Mouse (Mus musculus): ENCODE measurements around the gene Ephb3. TPM values are rescaled to one million over a fixed set of nuclear protein-coding genes. Genes with fewer than 3 reads are reported as not detected.

Gene Ephb3
- total RNA-seq, 1 experiment from 2014 or later = not detected

DNA sequence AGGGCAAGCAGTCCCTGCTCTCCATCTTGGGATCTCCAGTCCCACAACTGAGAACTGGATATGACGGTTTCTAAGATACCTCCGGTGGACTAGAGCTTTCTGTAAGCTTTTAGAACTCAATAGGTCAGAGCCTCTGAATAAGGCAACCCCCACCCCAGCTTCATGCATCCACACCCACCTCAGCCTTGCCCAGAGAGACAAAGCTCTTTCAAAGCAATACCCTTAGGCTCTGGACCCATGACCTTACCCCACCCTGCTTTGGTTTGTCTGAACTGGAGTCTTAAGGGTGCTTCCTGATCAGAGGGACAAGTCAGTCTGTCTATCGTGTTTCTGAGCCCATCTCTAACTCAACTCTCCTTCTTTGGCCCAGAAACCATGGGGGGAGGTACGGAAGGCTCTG, 1.8 kb upstream of the Ephb3 start:
- ATAC-seq (replicated peaks; ENCODE audit: low read depth, poor library complexity, severe bottlenecking) = no peak

DNA sequence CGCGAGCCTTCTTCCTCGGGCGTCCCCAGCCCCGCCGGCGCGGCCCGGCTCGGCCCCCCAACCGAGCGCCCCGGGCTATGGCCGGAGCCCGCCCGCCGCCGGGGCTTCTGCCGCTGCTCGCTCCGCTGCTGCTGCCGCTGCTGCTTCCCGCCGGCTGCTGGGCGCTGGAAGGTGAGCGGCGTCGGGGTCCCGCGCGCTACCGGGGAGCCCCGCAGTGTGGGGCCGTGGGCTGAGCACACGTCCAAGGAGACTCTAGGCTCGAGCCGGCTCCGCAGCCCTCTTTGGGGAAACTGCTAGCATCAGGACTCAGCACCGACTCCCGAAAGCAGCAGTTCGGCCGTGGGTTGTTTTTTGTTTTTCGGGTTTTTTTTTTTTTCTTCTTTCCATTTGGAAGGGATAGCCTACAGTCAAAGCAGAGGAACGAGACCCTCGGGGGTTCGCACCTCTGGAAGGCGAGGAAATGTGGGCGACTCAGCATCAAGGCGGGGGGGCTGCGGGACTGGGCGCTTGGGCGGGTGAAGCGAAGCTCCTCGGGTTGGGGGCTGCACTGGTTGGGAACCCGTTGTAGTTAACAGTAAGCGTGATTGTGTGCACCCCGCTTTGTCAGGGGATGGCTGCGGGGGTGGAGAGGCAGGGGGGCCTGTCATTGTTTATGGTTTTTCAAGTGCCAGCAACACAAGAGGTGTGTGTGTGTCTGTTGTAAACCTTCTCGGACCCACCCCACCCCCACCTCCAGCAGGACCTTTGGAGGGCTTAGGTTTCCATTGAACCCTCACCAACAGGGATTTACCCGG, 735 bp downstream of the Ephb3 start:
- no peak for ATAC-seq (replicated peaks; ENCODE audit: low read depth, poor library complexity, severe bottlenecking)

DNA sequence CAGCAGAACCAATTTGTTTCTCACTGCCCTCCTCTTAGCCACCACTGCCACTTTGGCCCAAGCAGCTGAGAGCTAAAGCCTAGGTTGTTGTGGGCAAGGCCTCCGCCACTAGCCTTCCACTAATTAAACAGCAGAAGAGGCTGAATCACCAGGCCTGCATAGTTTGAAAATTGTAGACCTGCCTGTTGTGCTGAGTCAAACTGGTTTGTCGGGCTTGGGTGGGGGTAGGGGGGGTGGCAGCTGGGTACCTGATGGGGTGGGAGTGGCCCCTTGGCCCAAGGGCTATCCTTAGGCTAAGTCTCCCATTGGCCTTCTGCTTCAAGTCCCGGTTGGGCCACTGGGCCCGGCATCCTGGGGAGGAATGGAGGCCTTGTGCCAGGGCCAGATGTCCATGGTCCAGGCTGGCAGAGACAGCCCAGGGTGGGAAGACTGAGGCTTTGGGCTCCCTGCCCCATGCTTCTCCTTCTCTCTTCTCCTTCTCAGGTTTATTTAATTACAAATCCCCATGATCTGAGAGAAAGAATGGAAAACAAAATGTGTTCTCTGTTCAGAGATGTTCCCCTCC, 3.5 kb downstream of the Ephb3 start:
- ATAC-seq (replicated peaks; ENCODE audit: low read depth, poor library complexity, severe bottlenecking) = no peak

DNA sequence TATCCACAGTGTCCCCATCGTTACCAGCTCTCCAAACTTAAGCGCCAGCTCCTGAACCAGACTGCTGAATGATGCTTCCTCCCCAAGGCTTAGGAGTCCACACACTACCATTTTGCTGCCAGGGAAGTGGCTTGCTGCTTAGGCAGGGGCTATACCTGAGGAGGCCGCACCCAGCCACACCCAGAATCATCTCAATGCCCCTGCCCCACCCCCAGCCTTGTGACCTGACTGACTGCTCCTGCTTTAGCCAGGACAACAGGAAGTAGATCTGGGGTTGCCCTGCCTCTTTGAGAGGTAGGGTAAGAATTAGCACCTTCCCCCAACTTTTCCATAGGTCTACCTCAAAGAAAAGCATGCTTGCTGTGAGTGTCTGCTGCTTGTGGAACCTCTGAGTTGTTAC, 4.7 kb downstream of the Ephb3 start:
- no peak for ATAC-seq (replicated peaks; ENCODE audit: low read depth, poor library complexity, severe bottlenecking)

DNA sequence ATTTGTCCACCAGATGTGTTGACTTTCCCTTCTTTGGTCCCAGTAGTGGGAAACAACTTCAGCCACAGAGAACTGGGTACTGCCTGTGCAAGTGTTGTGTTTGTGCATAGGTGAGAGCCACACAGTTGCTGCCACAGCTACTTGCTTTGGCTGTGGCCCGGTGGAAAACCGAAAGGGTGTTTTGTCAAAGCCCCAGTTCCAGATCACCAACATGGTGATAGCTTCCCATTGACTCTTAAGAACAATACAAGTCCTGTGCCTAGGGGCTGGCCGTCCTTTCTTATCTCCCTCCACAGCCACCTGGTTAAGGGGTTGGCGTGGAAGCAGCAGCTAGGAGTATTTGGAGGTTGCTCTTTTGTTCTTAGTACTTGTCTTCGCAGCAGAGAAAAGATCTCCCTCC, 5.6 kb downstream of the Ephb3 start:
- ATAC-seq (replicated peaks; ENCODE audit: low read depth, poor library complexity, severe bottlenecking) = no peak

DNA sequence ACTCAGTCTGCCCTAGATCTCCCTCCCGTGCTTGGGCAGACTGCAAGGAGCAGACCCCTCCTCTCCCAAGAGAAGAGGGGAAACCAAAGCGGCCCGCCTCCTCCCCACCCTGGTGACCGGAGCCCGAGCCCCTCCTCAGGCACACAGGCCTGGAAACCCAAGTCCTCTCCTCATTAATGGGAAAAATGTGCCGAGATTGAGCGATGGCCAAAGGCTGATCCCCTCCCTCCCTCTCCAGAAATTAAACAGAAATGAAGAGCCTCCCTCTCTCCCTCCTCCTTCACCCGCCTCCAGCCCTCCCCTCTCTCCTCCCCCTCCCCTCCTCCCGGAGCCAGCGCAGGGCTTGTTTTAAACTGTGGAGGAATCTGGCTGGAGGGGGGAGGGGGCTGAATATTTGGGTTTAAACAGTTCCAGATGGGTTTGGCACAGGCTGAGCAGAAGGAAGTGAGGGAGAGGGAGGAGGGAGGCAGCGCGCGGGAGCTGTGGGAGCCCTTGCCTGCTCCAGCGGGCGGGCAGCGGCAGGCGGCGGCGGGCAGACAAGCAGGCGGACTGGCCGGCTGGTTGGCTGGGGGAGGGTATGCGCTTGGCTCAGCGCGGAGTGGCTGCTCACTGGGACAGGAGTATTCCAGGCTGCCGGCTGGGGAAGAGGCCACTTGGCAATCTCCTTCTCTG, 6.2 kb downstream of the Ephb3 start:
- ATAC-seq (replicated peaks; ENCODE audit: low read depth, poor library complexity, severe bottlenecking) = peak; percentile 70

DNA sequence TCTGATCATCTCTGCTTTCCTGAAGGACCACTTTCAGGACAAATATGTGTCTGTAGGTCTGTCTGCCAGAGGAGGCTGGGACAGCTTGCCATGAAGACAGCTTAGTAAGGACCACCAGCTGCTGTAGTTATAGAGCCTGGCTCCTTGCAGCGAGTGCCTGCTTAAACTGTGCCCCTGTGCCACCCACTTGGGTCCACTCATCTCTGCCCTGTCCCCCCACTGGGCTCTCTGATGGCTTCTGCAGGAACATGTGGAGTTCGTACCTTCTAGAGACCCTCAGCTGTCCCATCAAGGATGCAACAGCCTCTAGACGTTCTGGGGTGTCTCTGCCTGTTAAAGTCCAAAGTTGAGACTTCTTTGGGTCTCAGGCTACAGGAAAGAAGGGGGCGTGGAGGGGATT, 6.9 kb downstream of the Ephb3 start:
- ATAC-seq (replicated peaks; ENCODE audit: low read depth, poor library complexity, severe bottlenecking) = no peak

DNA sequence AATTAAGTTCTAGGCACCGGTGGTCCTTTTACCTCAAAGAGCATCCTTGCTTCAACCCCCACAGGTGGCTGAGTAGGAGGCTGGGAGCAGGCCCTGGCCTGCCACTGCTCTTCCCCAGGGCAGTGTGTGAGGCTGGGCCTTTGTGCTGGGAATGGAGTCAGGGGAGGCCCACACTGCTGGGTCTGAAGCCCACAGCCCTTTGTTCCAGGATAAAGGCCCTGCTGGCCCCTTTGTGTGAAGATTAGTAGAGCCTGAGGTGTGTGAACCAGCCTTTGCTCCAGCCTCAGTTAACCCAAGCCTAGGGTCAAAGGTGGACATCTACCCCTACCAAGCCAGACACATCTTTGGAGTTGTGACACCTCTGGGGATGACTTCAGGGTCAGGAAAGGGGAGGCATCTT, 7.8 kb downstream of the Ephb3 start:
- ATAC-seq (replicated peaks; ENCODE audit: low read depth, poor library complexity, severe bottlenecking) = no peak

DNA sequence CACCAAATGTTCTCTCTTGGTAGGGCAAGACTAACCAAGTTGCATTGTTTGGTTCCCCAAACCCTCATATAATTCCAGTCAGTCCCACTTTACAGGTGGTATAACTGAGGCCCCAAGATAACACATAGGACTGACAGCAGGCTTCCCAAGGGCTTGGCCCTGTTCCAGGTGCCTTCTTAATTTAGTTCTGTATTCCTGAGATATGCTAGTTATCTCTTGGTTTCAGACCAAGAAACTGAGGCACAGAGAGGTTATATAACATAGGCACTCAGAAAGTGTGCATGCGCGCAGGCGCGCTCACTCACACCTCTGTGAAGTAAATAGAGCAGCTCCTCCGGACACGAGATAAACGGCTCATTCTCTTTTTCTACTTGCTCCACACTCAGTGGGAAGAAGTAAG, 9.4 kb downstream of the Ephb3 start:
- no peak for ATAC-seq (replicated peaks; ENCODE audit: low read depth, poor library complexity, severe bottlenecking)

DNA sequence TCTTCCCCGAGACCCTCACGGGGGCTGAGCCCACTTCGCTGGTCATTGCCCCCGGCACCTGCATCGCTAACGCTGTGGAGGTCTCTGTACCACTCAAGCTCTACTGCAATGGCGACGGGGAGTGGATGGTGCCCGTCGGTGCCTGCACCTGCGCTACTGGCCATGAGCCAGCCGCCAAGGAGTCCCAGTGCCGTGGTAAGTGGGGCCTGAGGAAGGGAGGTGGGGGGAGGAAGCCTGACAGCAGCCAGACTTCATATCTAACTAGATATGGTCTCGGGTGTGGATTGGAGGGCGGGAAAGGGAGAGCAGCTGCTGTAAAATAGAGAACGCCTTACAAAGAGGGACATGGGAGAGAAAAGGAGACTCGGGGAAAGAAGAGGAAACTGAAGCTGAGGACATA, 10.2 kb downstream of the Ephb3 start:
- no peak for ATAC-seq (replicated peaks; ENCODE audit: low read depth, poor library complexity, severe bottlenecking)

DNA sequence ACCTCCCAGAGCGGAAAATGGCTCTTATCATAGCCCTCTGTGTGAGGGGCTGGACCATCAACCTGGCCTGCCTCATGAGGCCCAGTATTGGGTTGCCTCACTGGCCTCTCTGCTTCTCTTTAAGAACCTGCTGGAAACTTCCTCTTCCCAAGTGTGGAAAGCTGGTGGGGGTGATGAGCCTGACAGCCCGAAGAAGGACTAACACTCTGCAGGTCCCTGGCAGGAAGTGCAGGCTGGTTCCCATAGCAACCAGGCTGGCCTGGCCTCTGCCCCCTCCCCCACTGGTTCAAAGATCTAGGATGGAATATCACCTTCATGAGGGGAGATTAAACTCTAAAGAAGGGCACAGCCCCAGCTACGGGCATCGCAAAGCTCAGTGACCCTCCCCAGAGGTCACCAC, 11.5 kb downstream of the Ephb3 start:
- ATAC-seq (replicated peaks; ENCODE audit: low read depth, poor library complexity, severe bottlenecking) = peak; percentile 31; the same call in 1 of the 2 replicates

DNA sequence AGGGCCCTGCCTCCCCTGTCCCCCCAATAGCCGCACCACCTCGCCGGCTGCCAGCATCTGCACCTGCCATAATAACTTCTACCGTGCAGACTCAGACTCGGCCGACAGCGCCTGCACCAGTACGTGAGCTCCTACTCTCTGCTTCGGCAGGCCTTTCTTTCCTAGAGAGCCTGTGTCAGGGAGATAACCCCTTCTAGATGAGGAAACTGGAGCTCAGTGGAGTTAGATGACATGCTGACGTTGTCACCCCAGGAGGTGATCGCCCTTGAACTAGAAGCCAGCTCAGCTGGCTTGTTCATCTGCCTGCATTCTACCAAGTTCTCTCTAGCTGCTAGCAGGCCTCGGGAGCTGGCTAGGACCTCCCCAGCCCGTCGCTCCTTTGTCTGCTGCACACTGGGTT, 12.7 kb downstream of the Ephb3 start:
- no peak for ATAC-seq (replicated peaks; ENCODE audit: low read depth, poor library complexity, severe bottlenecking)

DNA sequence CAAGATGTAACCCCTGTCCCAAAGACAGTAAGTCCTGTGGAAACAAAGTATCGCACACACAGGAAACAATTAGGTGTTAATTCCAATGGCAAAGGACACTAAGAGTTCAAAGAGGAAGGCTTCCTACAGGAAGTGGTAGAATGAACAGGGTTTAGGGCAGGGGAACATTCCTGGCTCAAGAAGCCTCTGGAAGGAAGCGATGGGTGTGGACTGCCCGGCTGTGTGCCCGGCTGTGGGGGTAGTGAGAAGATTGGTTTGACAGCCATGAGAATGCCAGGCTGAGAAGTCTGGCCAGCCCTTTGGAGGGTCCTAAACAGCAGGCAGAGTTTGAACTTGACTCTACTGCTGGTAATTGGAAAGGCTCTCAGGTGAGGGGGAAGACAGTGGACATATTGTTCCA, 15.1 kb downstream of the Ephb3 start:
- ATAC-seq (replicated peaks; ENCODE audit: low read depth, poor library complexity, severe bottlenecking) = no peak

DNA sequence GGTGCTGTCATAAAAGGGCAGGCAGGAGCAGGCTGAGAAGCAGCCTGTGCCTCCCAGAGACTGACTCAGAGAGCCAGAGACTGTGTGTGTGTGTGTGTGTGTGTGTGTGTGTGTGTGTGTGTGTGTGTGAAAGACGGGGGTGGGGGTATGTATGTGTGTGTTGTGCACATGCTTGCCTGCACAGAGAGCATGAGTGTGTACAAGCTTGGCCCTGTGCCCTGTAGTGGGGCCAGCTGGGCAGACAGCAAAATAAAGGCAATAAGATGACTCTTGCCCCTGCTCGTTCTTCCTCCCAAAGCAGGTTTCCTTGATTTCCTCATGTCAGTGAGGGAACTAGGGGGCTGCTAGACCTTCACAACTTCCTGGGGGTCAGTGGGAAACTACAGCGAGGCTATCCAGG, 18.5 kb downstream of the Ephb3 start:
- ATAC-seq (replicated peaks; ENCODE audit: low read depth, poor library complexity, severe bottlenecking) = no peak

DNA sequence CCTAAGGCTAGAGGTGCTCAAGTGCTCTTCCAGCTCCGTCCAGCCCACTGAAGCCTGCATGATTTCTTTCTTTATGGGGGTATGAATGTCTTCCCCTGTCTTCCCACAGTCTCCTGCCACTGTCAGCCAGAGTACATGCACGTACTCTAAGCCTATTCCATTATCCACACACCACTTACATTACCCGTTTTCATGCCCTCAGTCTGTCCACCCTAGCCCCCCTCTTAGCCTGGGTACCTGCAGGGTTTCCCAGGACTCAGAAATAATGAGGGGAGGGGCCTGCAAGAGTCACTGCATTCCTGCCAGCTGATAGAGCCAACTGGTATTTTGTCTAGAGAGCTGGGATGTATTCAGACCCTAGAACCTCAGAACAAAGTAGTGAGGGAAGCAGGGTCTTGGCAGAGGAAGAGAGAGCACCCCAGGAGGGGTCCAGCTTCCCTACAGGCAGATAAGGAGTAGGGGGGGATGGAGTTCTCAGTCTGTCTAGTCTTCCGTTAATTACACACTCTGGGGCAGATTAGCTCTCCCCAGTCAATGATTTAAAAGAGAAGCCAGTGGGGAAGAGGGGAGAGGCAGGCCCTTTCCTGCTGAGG, 20.2 kb downstream of the Ephb3 start:
- no peak for ATAC-seq (replicated peaks; ENCODE audit: low read depth, poor library complexity, severe bottlenecking)

DNA sequence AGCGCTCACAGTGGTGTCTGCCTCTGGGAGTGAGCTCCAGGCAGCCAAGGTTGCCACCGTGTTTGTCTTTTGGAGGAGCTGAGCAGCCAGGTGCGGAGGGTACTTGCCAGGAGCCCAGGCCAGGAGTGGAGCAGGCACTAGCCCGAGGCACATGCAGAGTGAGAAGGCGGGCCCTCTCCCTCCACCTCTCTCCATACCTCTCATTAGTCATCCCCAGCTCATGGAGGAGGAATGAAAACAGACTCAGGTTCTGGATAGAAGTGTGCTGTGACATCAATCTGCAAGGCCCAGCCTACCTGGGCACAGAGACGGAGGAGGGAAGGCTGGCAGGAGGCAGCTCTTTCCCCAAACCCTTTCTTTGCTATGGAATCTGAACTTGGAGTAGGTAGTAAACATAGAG, 22.1 kb downstream of the Ephb3 start:
- no peak for ATAC-seq (replicated peaks; ENCODE audit: low read depth, poor library complexity, severe bottlenecking)

DNA sequence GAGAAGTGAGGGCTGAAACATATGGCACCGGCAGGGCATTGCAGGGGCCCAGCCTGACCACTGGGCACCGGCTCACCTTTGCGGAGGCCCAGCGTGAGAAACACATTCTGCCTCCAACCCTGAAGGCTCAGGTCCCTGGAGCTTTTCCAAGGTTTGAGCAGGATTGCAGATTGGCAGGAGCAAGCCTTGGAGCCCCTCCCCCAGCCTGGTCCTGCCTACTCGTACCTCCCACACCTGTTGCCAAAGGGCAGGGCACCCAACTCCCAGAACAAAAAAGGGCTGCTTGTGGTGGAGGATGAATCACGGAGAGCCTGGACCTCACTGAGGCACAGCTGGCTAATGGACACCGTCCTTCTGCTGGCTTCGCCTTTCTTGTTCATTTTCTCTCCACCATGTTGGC, 30.6 kb downstream of the Ephb3 start:
- ATAC-seq (replicated peaks; ENCODE audit: low read depth, poor library complexity, severe bottlenecking) = no peak

DNA sequence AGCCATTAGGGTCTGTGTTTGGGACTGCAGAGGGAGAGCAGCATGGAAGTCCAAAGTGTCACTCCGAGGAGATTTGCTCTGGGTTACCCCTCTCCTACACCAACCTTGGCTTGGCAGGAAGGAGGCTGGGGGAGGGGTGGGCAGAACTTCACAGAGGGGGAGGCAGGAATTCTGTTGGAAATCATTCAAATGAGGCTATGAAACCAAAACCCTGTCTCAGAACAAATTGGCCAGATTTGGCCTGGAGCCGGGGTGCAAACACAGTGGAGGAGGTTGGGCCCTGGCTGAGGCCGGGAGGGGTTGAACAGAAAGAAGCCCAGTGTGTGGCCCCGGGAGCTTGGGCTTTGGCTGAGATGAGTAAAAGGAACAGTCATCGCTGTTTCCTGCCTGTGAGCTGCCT, 34.2 kb downstream of the Ephb3 start:
- no peak for ATAC-seq (replicated peaks; ENCODE audit: low read depth, poor library complexity, severe bottlenecking)

DNA sequence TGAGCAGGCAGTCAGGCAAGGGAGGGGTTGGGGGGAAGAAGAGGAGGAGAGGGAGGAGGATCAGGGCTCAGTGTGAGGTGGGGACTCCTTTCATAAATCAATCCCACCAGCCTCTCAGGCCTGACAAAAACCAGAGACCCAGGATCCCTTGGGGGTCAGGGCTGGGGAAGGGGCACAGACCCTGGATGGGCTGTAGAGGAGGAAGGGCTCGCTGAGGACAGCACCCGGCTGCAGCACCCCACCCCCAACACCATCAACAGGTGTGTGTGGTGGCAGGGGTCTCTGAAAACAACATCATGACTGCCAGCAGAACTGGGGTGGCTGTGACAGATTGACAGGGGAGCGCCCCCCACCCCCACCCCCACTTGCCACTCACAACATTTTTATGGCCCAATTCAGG, 36.0 kb downstream of the Ephb3 start:
- ATAC-seq (replicated peaks; ENCODE audit: low read depth, poor library complexity, severe bottlenecking) = no peak

DNA sequence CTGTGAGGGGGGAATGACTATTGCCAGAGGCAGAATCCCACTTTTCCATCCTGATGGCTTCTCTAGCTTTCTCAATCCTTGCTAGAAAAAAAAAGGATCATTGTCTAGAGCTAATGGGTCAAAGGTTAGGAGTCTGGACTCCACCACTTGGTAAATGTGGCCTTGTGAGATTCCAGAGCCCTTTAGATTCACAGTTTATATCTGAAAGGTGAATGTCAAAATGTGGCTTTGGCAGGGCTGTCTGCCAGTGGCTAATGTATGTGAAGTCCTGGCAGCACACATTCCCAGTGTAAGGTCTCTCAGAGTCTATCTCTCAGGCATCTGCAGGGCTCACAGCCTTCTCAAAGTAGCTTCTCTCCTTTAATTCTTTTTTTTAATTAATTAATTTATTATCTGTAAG, 36.5 kb downstream of the Ephb3 start:
- ATAC-seq (replicated peaks; ENCODE audit: low read depth, poor library complexity, severe bottlenecking) = no peak

DNA sequence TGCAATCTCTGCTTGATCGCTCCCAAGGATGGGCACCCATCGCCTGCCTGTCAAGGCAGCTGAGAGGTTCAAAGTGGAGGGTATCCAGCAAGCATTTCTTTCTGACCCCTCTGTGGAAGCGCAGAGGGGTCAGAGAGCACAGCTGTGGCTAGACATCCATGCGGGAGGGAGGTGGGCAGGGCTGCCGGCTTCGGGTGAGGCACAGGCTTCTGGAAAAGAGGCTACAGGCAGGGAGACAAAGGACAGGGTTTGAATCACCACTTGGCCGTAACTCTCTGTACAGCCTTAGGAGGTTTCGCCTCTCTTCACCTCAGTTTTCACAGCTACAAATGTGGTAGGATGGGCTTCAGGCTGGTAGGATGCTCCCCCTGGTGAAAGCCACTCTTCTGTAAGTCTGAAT, 38.4 kb downstream of the Ephb3 start:
- ATAC-seq (replicated peaks; ENCODE audit: low read depth, poor library complexity, severe bottlenecking) = no peak
